Mouse (Mus musculus): Measurements from ENCODE around the gene Tmem69.

- TF ChIP-seq CTCF (IDR thresholded peaks at IDR 0.05; ENCODE audit: borderline replicate concordance, extremely low read depth, insufficient read depth, insufficient read length) (no peak), POLR2A (IDR thresholded peaks at IDR 0.05; ENCODE audit: borderline replicate concordance, extremely low read depth, insufficient read depth, insufficient read length, poor library complexity, severe bottlenecking) (no peak)
These were observed 48.8 kb downstream of the Tmem69 start for GRCm38 (mm10) chr4:116506886-116507424.

Measured in brain, embryonic 14.5 days (tissue).